Mouse (Mus musculus): Measurements from ENCODE around the gene Gm20388.

GRCm38 (mm10) chr8:122050620-122051019 is 2140.0 kb downstream of the Gm20388 start:
- TF ChIP-seq TAL1 (IDR thresholded peaks at IDR 0.05; ENCODE audit: low read length) (no peak), GATA1 (IDR thresholded peaks at IDR 0.05; ENCODE audit: low read length) (no peak)

Data from erythroblast, embryonic 14.5 days (primary cell).